Mouse (Mus musculus) cerebellum, adult (tissue): ENCODE data around the gene Chrnb2.
"Not testable (repeated sequence)": the region's sequence is repeated elsewhere in the genome, so short reads cannot be mapped to it uniquely, and the experiment has no call there.

Experiments used
- ATAC-seq: cut with Nextera tagmentation; 2 replicates; pipeline ENCODE4 v1.9.2; 2017; ENCODE audit warnings: mild to moderate bottlenecking, moderate library complexity, mixed read lengths; ENCODE audit not compliant: insufficient number of reproducible peaks, low FRiP score, low TSS enrichment

The Chrnb2 gene

DNA sequence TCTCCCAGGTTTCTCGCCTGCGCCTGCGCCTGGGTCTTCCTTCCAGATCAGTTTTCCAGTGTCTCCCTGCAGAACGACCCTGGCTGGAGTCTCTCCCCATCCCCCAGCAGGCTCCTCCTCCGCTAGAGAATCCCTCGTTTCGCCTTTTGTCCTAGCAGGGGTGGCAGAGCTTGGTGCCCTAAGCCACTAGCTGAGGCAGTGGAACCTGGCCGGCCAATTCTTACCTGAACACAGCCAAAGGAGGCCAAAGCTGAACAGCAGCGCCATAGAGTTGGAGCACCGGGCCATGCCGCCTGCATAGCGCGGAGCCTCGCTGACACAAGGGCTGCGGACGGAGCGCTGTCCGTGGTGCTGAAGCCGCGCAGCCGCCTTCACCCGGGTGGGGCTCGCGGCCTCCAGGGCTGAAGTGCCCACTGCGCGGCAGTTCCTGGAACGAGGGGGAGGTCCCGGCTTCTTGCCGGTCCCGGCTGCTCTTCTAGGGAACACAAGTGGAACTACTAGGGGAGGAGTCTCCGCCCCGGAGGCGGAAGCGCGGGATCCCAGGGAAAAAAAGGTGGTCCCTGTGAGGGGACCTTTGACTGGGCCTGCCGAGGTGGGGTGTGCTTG, at the start of gene Chrnb2:
TSS of gene Chrnb2 (minus strand) at position 514 of the 606 bp plus-strand sequence.
- peak; percentile 43 for ATAC-seq

DNA sequence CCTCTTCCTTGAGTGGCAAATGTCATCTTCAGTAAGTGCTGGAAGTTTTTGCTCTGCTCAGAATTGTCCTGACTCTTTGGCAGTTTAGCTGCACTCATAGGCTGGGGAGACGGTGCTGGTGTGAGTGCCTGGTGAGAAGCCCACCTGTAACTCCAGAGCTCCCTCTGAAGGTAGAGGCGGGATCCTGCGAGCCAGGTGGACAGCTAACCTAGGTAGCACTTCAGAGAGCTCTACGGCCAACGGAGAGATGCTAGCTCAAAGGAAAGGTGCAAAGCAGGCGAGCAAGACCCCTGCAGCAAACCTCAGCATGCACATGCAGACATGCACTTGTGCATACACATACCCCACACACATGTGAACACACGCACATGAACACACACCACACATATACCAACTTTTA, 49.6 kb upstream of the Chrnb2 start:
- no peak for ATAC-seq

GRCm38 (mm10) chr3:89812166-89812565, 47.7 kb upstream of the Chrnb2 start:
- no peak for ATAC-seq

- no peak for ATAC-seq
These were observed 46.4 kb upstream of the Chrnb2 start for GRCm38 (mm10) chr3:89810841-89811240.

DNA sequence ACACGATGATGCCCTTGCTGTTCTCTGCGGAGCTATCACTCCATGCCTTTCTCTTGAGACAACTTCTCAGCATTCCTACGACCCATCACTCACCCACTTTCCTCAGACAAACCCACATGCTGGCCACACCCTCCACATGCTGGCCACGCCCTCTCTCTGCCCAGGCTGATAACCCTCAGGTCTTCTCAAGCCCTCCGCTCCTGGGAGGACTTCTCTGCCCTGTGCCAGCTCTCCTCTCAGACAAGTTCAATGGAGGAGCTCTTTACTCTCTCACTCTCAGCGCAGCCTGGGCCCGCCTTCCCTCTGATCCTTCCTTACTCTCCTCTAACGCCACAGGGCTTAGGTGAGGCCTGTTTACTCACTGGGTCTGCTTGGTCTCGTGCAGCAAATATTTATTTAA, 44.2 kb upstream of the Chrnb2 start:
- no peak for ATAC-seq

DNA sequence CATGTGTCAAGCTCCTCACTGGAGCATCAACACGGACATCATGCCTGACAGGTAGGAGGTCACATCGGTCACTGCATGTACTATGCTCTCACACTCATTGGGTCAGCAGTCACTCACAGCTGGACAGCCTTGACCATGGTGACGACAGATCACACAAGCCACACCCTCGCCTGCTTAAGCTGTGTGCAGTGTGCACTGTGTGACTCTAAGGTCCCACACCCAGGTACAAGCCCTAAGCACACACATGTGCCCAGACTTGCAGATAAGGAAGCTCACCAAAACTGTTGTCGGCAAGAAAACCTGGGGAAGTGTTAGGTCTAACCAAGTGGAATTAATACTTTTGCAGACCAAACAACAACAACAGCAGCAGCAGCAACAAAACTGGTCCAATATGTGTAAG, 43.4 kb upstream of the Chrnb2 start:
- ATAC-seq: no peak

- no peak for ATAC-seq
These were observed 42.7 kb upstream of the Chrnb2 start for GRCm38 (mm10) chr3:89807171-89807570.

GRCm38 (mm10) chr3:89806751-89807150, 42.3 kb upstream of the Chrnb2 start:
- no peak for ATAC-seq

DNA sequence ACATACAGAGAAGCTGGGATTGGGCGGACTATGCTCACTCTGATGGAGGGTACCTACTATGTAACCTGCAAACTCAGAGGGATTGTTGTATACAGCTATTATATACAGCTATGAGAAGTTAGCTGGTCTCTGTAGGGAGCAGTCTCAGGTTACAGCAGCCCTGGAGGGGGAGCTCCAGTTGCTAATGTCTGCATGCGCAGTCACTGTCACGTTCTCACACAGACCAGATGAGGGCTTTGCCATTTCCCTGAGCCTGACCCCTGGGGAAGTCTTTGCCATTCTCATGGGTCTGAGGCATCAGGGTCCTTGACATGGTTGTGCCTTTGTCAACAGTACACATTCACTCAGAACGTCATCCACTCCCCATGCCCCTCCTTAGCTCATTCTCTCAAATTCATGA, 40.7 kb upstream of the Chrnb2 start:
- ATAC-seq: no peak

- no peak for ATAC-seq
These were observed 38.4 kb upstream of the Chrnb2 start for GRCm38 (mm10) chr3:89802876-89803275.

DNA sequence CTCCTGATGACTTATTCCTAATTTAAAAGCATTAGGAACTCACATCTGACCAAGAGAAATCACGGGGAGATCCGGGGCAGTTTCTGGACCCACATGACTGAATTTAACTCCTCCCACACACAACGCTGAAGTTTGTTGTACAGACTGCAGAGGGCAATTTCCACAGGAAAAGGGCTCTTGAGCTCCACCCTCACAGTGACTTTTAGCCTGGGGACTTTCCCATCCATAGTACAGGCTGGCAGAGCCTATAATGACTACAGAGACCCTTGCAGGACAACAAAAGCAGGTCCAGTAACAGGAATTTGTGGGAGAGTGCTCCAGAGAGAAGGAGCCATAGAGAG, 37.0 kb upstream of the Chrnb2 start:
- ATAC-seq: no peak

DNA sequence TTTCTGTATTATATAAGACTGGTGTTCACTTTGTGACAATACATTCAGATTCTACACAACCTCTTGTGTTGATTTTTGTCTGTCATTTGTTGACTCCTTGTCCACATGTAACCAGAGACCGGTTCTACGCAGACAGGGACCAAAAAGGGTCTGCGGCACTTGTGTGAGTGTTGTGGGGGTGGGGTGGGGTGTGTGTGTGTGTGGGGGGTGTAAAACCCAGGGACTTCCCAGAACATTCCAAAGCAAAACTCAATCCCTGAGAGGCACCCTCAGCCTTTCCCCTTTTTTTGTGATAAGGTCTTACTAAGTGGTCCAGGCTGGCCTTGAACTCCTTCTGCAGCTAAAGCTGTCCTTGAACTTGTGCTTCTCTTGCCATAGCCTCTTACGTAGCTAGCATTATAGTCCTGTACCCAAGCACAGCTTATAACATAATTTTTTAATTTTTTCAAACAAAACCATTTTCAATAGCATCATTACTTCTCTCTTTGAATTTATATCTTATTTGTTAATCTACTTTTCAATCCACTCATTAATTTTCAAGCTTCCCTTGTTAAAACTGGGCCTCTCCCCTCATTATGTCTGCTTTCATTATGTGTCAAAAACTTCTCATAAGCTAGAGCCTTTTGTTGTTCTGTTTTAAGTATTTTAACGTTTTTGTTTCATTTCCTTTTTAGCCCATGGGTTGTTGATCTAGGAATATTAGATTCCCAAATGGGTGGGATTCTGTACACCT, 36.5 kb upstream of the Chrnb2 start:
- ATAC-seq: no peak

DNA sequence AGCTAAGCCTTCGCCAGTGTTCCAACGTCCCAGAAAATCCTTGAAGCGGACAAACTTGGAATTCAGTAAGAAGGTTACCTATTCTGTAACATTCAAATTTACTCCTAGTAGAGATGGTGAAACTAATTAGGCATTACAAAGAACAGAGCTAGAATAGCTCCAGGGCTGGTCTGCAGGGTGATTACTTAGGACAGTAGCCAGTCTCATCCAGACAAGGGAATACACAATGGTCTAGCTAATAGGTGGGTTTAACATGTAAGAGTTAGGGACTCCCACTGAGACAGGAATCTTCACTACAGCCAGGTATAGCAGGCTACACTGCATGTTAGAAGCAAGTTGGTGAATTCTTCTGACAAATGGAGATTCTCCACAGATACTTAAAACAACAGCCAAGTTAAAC, 35.6 kb upstream of the Chrnb2 start:
- not testable (repeated sequence) for ATAC-seq

GRCm38 (mm10) chr3:89799476-89799875, 35.0 kb upstream of the Chrnb2 start:
- no peak for ATAC-seq

DNA sequence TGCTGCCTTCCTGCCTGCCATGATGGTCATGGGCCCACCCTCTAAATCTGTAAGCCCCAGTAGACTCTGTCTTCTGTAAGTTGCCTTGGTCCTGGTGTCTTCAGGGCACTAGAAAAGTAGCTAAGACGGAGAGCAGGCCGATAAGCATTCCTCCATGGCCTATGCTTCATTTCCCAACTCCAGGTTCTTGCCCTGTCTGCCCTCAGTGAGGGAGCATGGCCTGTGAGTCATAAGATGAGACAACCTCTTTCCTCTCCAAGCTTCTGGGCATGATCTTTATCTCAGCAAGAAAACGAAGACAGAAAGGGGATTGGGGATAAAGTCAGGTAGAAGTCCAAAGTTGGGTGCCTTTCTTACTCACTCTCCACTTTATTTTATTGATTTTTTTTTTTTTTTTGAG, 34.1 kb upstream of the Chrnb2 start:
- no peak for ATAC-seq

DNA sequence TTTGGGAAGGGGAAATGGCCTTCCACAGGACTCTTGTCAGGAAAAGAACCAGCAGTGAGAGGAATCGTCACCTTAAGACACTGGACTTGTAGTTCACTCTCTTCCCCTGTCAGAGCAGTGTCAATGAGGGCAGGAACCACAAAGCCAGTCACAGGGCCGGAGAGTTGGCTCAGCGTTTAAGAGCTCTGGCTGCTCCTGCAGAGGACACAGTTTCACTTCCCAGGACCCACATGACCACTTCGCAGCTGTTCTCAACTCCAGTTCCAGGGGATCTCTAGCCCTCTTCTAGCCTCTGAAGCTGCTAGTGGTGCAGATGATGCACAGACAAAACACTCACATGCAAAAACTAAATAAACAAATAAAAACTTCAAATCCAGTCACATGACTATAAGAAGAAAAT, 31.9 kb upstream of the Chrnb2 start:
- ATAC-seq: no peak

GRCm38 (mm10) chr3:89795746-89796145, 31.3 kb upstream of the Chrnb2 start:
- no peak for ATAC-seq

DNA sequence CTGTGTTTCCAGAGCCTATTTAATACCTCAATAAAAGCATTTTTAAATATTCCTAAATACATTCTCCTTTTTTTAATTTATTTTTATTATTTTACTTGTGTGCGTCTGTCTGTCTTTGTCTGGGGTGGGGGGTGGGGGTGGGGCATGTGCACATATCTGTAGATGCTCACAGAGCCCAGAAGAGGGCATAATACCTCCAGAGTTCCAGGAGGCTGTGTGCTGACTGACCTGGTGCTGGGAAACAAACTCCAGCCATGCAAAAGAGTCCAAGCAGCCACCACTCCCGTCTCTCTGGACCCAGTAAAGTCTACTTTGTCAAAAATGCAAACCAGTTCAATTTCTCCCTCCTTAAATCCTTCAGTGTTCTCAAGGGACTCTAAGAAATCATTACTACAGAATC, 30.2 kb upstream of the Chrnb2 start:
- no peak for ATAC-seq

DNA sequence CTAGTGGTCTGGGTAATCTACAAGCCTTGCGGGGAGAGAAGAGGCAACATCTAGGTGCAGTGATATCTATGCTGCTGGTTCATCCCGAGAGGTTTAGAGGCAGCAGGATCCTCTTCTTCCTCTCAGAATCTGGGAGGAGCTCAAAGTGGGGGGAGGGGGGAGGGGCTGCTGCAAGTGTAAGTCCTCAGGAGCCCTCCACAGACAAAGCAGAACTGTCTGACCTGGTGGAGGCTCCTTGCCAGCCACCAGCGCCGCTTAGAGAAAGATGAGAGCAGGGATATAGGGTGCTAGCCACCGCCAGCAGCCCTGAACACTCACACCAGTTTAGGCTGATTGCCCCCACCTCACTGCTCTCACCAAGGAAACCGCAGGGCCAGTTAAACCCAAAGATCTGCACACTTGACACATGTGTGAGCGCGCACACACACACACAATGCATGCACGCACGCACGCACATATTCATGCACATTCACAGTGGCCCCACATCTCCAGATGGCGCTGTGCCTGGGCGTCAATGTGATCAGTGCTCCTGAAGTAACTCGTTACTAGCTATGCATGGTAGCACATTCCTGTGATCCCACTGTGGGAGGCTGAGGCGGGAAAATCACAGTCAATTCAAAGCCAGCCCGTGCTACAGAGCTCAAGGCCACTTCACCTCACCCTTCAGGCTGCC, 24.4 kb upstream of the Chrnb2 start:
- ATAC-seq: no peak

DNA sequence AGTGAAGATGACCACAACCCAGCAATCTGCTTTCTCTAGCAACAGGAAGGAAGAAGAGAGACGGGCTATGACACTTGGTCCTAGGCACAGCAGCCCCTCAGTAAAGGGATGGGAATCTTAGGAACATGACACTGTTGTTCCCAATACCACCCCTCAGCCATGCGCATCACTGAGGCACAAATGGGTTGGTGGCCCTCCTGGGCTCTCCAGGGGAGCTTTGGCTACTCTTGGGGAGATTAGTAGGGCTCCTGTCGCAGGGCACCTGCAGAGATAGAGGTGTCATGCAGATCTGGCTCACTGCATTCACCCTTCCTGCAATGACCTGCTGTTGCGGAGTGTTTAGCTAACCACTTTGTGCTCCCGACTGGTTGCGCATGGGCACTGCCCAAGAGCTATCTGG, 21.8 kb upstream of the Chrnb2 start:
- no peak for ATAC-seq

GRCm38 (mm10) chr3:89784991-89785753, 20.7 kb upstream of the Chrnb2 start:
- ATAC-seq: peak; percentile 66; the same call in 1 of the 2 replicates
